Mouse (Mus musculus) CH12F3 (cell line): ENCODE measurements around the gene Ppp3r1.

ENCODE experiments used
- in situ Hi-C: fragments of 300-500 bp; cut with MboI; formaldehyde crosslinking; loops from 2 replicates; pipeline ENCODE4 v1.14.3; 2020; ENCODE audit warnings: low sequenced_read_pairs

Gene Ppp3r1

DNA sequence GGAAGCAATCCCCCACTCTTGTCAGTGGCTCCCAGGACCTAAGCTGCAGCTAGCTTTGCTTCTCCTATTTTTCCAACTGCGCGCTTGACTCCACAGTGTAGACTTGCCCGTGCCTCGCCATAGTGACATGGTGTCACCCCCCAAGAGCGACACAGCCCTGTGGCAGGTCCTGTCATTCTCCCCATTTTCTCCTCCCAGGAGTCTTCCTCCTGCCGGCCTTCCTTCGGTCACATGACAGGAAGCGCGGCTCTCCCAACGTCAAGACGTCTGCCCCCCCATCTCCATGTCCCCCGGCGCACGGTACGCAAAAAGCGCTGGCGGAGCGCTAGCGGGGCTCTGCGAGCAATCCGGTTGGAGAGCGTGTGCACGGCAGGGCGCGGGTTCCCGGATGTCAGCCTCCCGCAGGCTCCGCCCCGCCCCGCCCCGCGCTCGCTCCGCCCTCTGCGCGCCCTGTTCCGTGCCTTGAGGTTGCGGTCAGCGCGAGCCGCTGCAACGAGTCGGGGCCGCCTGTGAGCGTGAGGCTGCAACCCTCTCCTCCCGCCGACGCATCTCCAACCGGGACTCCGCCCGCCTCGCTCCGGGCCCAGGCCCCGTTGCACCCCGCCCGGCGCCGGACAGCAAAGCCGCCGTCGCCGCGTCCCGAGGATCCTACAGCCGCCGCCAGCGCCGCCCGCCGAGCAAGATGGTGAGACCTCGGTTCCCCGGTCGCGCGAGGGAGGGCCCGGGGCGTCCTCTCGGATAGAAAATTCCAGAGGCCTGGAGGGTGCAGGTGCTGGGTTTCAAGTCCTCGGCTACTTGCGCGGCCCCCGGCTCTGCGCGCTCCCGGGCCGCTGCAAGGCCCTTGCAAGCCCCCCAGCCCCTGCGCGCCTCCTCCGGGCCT, at the start of gene Ppp3r1:
Ppp3r1 (plus strand) TSS at position 406 of the 880 bp plus-strand sequence.
- in situ Hi-C loops, result no loop called here

DNA sequence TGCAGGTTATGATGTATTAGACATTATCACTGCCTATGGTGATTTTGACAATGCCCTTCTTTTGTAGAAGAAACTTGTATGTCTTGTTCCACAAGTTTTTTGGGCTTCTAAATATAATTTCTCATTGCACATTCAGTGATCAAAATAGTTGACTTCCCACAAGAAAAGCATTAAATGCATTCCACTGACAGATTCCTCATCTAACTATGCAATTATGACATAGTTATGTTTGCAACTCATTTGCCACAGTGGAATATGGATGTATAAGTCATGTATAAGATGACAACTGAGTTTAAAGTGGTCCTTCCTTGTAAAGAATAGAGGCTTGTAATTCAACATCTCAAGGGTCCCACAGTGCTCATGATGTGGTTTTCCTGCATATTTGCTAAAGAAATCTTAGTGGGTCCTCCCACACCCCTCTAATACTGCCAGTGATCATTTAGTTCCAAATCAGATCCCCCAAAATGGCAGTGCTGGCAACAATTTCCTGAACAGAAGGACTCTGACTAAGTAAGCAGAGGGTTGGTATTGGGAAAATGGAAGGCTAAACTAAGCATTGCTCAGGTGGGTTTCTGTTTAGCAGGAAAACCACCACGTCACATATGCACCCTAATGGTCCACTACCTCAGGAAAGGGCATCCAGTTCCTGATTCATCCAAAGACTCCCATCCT, 46.5 kb upstream of the Ppp3r1 start:
- in situ Hi-C loops, result no loop called here

DNA sequence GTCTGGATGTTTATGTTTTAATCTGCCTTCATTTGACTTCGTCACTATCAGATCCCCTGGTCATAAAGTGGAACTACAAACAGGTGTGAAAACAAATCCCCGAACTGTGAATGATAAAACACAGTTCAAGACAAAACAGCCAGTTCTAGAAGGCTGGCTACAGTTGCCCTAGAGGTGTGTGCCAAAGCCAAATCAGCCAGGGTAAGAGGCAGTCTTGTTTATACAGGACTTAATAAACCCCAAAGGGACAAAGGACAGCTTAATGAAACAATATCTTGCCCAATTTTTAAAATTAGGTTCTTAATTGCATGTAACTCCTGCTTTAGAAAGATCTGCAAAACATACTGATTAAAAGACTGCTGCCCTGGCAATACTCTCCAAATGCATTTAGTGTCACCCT, 32.6 kb upstream of the Ppp3r1 start:
- in situ Hi-C loops, result no loop called here

DNA sequence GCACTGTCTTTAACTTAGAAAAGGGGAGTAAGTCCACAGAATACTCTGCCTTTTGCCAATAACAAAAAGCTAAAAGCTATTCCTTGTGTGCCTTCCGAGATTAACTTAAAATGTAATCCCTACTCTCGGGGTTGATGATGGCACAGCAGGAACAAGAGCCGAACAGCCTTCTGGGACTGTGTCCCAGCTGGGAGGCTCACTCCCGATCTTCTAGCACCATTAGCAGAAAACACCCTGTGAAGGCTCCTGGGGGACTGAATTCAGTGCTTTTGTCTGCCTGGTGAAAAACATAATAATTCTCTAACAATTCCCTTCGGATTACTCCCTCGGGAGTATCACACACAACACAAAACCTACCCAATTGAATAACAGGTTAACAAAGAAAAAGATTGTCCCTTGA, 23.4 kb upstream of the Ppp3r1 start:
- in situ Hi-C loops, result no loop called here

DNA sequence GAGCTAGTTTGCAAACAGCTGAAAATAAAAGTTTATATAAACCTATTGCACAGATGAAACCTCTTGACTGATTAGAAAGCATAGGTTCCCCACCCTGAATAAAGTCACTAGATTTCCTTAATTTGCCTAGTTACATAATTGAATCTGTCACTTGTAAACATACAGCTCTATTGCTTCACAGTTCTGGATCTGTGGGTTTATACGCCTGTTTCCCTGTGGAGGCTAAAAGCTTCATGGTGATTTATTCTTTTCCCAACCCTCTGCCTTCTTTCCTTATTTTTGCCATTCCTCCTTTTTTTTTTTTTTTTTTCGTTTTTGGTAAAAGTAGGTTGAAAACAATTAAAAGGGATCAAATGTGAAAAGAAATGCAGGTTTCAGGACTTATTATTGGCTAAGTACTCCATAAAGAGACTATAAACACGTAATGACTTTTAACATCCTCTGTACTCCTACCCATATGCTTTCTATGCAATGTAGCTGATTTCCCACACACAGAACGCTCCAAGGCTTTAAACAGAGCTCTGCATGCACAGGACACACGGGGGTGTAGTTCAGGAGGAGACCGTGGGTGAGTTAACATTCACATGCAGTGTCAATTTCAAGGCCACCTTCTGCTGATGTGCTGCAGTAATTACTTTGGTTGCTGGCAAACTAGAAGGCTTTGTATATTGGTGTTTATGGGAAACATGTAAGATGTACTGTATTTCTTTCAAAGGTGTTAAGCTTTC, 20.6 kb upstream of the Ppp3r1 start:
- in situ Hi-C loops, result no loop called here

DNA sequence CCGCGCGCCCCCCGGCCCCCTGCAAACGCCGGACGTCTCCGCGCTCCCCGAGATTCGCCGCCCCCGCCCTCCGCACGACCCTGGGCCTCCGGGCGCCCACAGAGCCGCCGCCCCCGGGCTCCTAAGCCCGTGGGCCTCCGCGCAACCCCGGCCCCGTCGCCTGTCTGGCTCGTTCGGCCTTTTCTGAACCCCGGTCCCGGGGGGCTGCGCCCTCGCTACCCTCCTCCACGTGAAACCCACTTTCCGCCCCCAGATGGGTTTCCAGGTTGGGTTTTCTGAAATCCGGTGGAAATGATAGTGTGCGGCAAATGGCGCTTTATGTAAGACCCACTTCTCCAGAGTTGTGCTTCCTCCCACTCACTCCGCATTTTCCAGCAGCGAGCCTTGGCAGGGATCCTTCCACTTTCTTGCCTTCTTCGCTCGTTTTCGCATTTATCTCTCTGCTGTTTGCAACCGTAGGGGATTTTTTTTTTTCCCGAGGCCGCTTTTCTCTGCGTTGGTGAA, 727 bp downstream of the Ppp3r1 start:
- in situ Hi-C loops, result no loop called here

DNA sequence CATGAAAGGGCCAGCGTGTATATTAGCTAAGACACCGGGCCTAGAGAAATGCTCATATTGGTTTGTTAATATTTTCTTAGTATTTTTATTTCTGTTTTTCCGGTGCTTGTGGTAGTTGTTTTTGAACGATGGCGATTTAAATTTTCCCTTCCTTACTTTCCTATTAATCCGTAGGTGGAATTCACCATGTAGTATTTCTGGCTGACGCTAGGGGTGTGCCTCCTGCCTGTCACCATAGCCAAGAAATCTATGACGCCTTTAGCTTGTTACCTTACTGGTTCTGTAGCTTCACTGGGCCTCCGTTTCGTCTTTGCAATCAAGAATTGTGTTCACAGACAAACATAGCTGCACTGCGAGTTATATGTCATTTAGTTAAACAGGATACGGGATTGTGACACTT, 1.2 kb downstream of the Ppp3r1 start:
- in situ Hi-C loops, result no loop called here

DNA sequence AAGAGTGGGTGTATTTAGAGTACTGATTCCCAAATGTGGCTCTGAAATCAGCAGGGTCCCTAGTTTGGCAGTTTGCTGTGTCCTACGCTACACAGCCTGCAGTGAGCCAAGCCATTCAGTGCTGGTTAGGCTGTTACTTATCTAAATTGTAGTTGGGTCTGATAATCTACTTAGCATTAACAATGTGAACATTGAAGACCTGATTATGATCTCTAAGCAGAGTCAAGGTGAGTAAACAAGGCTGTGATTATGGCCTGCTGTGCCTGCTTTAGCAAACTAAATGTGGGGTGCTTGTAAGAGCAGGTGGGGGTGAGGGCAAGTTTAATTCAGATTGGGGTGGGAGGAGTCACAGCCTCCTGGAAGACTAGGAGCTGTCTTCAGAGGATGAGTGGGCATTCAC, 4.9 kb downstream of the Ppp3r1 start:
- in situ Hi-C loops, result no loop called here

DNA sequence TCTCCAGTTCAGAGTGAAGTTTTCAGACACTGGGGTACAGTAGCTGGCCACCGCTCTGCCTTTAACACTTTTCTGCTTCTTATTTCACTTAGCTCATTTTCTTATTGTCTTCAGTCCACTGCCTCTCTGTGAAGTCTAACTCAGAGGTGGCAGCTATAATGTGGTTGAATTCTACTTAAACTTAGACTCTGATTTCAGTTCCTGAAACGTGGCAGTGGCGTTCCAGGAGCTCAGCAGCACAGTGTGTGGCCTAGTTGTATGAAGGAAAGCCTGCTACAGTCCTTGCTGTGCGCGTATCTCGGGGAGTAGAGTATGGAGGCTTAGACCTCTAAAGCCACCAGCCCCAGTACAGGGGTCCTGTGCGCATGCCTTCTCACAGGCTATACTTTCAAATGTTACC, 7.6 kb downstream of the Ppp3r1 start:
- in situ Hi-C loops, result no loop called here

DNA sequence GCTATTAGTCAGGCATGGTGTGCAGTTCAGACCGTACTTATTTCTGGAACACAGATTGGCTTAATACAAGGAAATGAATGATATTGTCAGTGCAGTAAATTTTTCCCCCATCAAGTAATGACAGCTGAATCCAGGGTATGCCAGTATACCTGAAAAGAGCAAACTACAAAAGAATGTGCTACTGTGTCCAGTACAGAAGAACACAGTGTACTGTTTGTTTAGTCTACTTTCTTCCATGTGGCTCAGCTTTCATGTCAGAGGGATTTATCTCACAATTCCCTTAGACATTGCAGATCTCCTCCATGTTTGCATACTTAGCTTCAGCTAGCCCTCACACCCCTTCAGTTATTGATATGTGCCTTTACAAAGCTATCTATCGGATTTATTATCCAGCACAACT, 10.2 kb downstream of the Ppp3r1 start:
- in situ Hi-C loops, result no loop called here

DNA sequence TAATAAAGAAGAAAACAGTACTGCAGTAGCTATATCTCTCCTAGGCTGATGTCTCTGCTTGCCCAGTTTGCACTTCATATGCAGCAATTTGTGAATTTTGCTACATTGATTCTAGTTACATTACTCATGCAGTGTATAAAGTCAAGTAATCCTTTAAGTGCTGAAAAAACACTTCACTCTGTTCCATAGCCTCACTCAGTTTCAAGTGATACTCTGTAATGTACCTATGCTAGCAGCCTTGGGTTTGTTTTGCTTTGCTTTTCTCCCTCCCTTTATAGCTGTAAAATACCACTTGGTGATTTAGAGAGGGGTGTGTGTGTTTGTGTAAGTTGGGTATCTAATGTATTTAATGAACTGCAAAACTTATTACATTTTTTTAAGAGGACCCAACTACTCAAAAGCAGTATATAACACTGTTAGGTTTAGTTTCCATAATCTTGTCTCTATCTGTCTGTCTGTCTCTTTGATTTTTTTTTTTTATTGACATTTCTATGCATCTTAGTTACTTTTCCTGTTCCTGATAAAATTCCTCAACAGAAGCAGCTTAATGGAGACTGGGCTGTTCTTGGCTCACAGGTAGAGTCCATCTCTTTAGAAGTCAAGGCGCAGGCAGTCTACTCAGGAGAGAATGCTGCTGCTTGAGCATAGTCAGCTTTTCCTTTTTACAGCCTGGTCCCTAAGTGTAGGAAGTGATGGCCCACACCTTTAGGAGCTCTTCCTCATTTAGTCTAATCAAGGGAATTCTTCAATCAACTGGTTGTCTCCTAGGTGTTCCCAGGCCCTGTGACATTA, 12.1 kb downstream of the Ppp3r1 start:
- in situ Hi-C loops, result no loop called here

DNA sequence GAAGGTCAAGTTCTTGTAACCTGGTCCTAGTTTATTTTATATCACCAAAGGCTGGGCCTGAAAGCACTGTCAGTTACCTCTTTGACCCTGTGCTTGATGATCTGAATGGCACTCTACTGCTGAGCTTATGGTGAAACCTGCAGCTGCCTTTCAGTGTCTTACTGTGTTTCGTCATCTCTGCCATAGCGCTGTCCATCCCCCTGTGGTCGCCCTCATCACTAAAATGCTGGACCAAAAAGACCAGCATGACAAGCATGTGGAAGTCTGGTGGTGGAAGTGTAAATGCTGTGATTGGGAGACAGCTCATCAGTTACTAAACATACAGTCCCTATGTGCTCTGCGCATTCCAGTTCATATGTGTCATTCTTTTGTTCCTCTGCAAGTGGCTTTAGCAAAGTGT, 13.2 kb downstream of the Ppp3r1 start:
- in situ Hi-C loops, result no loop called here

DNA sequence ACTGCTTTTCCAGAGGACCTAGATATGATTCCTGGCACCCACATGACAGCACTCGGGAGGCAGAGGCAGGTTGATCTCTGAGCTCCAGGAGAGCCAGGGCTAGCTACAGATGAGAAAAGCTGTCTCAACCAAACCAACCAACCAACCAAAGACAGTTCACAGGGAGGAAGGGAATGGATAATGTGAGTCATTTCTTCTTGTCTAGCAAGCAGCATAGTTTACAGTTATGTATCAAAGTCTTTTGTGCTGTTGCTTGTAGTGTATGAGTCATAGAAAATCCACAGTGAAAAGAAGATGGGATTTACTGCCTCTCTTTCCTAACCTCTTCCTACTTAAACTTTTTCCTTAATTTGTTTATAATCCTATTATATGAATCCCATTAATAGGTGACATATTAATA, 17.6 kb downstream of the Ppp3r1 start:
- in situ Hi-C loops, result no loop called here

DNA sequence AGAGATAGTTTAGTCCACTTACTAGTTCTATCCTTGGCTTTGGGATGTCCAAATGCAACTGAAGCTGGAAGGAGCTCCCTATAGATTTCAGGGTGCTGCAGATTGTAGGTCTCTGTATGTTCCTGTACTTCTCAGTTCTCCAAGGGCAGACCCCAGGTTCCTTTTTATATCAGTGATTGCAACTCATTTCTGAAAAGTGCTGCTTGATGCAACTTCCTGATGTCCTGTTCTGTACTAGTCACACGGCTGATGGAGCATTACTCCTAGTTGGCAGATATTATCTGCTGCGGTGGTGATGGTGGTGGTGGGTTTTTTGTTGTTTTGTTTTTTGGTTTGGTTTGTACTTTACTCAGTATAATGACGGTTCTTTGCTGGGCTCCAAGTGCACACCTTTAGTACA, 21.7 kb downstream of the Ppp3r1 start:
- in situ Hi-C loops, result no loop called here

DNA sequence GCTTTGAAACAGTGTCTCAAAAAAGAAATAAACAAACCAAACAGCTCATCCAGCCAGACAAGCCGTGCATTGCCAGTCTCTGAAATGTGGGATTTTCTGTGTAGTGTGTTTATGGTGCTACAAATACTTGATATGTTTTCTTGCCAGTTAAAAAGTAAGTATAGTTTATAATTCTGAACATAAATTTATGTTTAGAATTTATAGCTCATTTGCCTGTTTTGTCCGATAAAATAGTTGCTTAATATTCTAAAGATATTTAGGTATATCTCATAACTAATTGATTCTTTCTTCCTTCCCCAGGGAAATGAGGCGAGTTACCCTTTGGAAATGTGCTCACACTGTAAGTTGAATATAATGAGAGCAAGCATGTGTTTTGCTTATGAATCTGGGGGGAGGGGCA, 22.7 kb downstream of the Ppp3r1 start, which contains the start of gene Wdr92:
Wdr92 (plus strand) TSS at position 301 of the 400 bp plus-strand sequence.
- in situ Hi-C loops, result no loop called here

DNA sequence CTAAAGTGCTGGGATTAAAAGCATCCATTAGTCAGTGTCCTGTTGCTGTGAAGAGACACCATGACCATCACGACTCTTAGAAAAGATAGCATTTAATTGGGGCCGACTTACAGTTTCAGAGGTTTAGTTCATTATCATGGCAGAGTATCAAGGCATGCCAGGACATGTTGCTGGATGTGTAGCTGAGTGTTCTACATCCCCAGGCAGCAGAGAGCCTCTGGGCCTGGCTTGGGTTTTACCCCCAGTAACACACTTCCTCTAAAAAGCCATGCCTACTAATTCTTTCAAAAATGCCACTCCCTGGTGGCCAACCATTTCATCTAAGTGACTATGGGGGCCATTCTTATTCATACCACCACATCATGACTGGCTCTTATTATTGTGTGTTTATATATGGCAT, 24.1 kb downstream of the Ppp3r1 start:
- in situ Hi-C loops, result no loop called here

DNA sequence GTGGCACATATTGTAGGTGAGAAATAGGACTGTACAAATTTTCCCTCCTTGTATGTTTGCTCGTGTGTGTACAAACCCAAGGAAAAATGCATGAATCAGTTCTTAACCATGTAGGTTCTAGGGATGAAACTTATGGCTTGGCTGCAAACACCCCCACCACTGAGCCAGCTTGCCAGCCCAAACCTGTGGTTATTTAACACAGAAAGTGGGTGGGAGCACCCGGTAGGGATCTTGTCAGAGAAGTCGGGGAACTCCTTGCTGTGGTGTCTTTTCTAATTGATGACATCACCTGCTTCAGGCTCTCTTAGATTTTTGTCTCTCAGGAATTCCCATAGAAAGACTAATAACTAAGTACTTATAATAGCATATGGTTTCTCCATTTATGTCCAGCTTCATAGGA, 28.6 kb downstream of the Ppp3r1 start:
- in situ Hi-C loops, result no loop called here

DNA sequence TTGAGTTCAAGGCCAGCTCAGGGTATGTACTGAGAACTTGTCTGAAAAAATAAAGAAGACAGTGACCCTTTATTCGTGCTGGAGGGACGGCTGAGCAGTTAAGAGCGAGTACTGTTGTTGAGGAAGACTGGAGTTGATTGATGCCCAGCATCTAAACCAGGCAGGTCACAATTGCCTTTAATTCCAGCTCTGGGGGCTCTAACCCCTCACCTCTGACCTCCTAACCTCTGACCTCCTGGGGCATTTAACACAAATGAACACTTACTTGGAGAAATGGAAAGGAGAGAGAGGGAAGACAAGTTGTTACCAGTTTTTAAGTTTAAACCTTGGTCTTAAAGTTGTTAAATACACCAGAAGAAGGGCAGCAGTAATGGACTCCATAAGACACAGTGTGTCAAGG, 29.7 kb downstream of the Ppp3r1 start:
- in situ Hi-C loops, result no loop called here

DNA sequence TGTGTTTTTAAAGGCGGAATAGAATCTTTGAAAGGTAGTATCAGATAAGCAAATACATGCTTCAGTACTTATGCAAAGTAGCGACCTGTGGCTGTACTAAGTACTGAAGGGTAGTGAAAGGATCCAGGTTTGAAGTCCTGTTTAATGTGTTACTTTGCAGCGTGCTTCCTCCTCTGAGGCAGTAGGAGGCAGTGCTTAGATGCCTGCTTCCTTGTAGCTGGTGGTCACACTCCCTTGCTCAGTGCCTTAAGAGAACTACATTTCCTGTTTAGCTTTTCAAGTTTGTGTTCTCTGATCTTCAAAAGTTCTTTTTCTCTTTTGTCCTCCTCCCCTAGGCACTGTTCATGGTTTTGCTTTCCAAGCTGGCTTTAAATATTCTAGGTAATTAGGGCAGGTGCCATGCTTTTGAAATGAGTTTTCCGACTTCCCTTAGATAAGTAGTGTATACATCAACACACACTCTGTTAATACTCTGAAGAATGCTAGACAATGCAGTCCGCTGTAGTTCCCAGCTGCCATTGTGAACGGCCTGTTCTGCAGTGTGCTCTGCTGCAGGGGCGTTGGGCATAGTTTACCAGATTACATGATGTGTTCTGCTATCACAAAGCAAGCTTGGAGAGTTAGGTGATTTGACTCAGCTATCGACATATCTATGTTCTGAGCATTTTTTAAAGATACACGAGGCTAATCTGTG, 33.2 kb downstream of the Ppp3r1 start:
- in situ Hi-C loops, result no loop called here

DNA sequence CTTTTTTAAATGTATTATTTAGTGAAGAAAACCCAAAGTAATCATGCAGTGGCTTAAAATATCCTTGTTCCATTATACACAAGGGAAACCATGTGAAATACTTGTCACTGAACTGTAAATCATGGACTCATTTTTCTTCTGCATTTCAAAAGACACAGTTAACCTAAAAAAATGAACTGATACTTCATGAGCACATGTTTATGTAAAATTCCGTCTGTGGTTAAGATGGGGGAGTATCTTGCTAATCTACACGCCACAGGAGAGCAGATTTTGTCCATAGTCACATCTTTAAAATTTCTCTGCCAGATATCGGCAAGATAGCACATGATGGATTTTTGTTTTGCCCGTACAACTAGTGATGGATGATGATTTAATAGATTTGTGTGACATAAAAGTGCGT, 40.1 kb downstream of the Ppp3r1 start:
- in situ Hi-C loops, result no loop called here
